Mouse (Mus musculus): Measurements from ENCODE around the gene Efemp1. TPM values are rescaled to one million over a fixed set of nuclear protein-coding genes. Genes with fewer than 3 reads are reported as not detected.

Efemp1 gene
- polyA plus RNA-seq, 1 experiment = 4.6 TPM

- no peak for TF ChIP-seq POLR2A (IDR thresholded peaks at IDR 0.05; ENCODE audit: borderline replicate concordance, extremely low read depth, insufficient read depth, insufficient read length, poor library complexity, severe bottlenecking)
- no peak for TF ChIP-seq CTCF (IDR thresholded peaks at IDR 0.05; ENCODE audit: borderline replicate concordance, extremely low read depth, insufficient read depth, insufficient read length)
Measured at GRCm38 (mm10) chr11:28939651-28940050, 86.6 kb downstream of the Efemp1 start.

GRCm38 (mm10) chr11:28951586-28952210 is 98.7 kb downstream of the Efemp1 start:
- TF ChIP-seq CTCF (IDR thresholded peaks at IDR 0.05; ENCODE audit: borderline replicate concordance, extremely low read depth, insufficient read depth, insufficient read length) (no peak), POLR2A (IDR thresholded peaks at IDR 0.05; ENCODE audit: borderline replicate concordance, extremely low read depth, insufficient read depth, insufficient read length, poor library complexity, severe bottlenecking) (no peak)
- DNase-seq (ENCODE audit: low read depth) = no peak

More at GRCm38 (mm10) chr11:28939651-28940050, 86.6 kb downstream of the Efemp1 start:
- no peak for DNase-seq (ENCODE audit: low read depth)

GRCm38 (mm10) chr11:28954673-28955304 is 101.8 kb downstream of the Efemp1 start:
- peak; percentile 18 for DNase-seq (ENCODE audit: low read depth)
- TF ChIP-seq CTCF (IDR thresholded peaks at IDR 0.05; ENCODE audit: borderline replicate concordance, extremely low read depth, insufficient read depth, insufficient read length) (no peak), POLR2A (IDR thresholded peaks at IDR 0.05; ENCODE audit: borderline replicate concordance, extremely low read depth, insufficient read depth, insufficient read length, poor library complexity, severe bottlenecking) (no peak)

- DNase-seq (ENCODE audit: low read depth) = no peak
- TF ChIP-seq POLR2A (IDR thresholded peaks at IDR 0.05; ENCODE audit: borderline replicate concordance, extremely low read depth, insufficient read depth, insufficient read length, poor library complexity, severe bottlenecking) (no peak), CTCF (IDR thresholded peaks at IDR 0.05; ENCODE audit: borderline replicate concordance, extremely low read depth, insufficient read depth, insufficient read length) (no peak)
Measured at GRCm38 (mm10) chr11:28955305-28955701, 102.3 kb downstream of the Efemp1 start.

- no peak for DNase-seq (ENCODE audit: low read depth)
- TF ChIP-seq CTCF (IDR thresholded peaks at IDR 0.05; ENCODE audit: borderline replicate concordance, extremely low read depth, insufficient read depth, insufficient read length) (no peak), POLR2A (IDR thresholded peaks at IDR 0.05; ENCODE audit: borderline replicate concordance, extremely low read depth, insufficient read depth, insufficient read length, poor library complexity, severe bottlenecking) (no peak)
Measured at GRCm38 (mm10) chr11:28961381-28961780, 108.4 kb downstream of the Efemp1 start.
